Mouse (Mus musculus) gonadal fat pad, adult 2 months (tissue): ENCODE data around the gene Gps1. TPM values are rescaled to one million over a fixed set of nuclear protein-coding genes. Genes with fewer than 3 reads are reported as not detected.
"Not testable (repeated sequence)": the region's sequence is repeated elsewhere in the genome, so short reads cannot be mapped to it uniquely, and the experiment has no call there.

Experiments used
- DNase-seq: peaks from one replicate; pipeline ENCODE4 v3.0.0-alpha.2; 2012; ENCODE audit warnings: low read depth
- polyA plus RNA-seq: library from polyadenylated mRNA; depleted of rRNA; stranded (reverse); fragments of >200 nt; gene quantifications from 2 replicates; pipeline ENCODE4 v1.2.3, GENCODE M21; 2012

The Gps1 gene
- polyA plus RNA-seq, 1 experiment: 231 TPM

GRCm38 (mm10) chr11:120785145-120785544 is 1.1 kb downstream of the Gps1 start:
- DNase-seq: no peak

DNA sequence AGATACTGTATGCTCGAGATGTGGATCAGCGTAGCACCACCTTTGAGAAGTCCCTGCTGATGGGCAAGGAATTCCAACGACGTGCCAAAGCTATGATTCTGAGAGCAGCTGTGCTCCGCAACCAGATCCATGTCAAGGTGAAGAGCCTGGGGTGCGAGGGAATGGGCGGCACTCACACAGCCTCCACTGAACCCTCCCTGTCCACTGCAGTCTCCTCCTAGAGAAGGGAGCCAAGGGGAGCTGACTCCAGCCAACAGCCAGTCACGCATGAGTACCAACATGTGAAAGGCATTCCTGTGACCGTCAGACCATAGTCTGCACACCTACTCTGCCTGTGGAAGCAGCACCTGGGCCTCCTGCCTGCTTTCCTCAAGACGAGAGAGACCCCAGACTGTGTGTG is 4.4 kb downstream of the Gps1 start:
- not testable (repeated sequence) for DNase-seq

DNA sequence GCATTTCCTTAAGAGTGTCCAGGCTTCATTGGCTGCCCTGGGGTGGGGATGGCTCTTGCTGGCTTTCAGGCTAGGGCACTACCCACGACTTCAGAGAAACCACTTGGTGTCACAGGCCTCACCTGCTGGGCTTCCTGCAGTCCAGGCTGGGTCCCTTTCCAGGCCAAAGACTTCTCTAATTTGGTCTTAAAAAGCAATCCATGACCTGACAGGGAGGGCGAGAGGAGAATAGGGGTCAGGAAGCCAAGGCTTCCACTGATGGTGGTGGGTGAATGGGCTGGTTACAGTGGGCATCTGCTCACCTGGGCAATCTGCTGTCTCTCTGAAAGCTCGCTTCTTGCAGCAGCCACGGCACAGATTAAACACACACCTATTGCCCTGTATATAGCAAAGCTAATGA is 5.3 kb downstream of the Gps1 start:
- DNase-seq: no peak

- DNase-seq: no peak
Measured at GRCm38 (mm10) chr11:120789810-120790209, 5.7 kb downstream of the Gps1 start.

DNA sequence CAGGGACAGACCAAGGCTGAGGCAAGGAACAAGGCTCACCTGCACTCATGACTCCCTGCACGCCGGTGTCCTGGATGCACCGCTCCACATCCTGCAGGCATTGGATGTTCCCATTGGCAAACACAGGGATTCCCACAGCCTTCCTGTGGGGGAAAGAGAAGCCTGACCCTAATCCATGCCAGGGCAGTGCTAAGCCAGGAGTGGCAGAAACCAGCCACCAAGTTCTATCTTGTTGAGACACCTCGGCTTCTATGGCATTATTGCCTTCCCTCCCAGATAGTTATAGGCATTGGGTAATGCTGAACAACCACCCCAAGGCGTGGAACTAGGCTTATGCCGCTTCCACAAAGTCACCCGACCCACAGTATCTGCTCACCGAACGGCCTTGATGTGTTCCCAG is 8.6 kb downstream of the Gps1 start:
- DNase-seq: peak; percentile 63

- peak; percentile 59 for DNase-seq
Measured at GRCm38 (mm10) chr11:120795756-120796613, 11.9 kb downstream of the Gps1 start, which contains the start of gene Dus1l. Gene Dus1l, minus strand, starts transcription at chr11:120796403.

DNA sequence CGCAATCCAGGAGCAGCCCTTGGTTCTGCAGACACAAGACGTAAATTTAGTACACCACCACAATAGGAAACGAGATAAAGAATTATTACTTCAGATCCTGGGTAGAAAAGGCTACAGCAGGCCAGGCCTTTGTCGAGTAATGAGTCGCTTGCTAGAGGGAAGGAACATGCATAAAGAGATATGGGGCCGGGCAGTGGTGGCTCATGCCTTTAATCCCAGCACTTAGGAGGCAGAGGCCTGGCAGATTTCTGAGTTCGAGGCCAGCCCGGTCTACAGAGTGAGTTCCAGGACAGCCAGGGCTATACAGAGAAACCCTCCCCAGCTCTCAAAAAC is 12.5 kb downstream of the Gps1 start:
- no peak for DNase-seq

DNA sequence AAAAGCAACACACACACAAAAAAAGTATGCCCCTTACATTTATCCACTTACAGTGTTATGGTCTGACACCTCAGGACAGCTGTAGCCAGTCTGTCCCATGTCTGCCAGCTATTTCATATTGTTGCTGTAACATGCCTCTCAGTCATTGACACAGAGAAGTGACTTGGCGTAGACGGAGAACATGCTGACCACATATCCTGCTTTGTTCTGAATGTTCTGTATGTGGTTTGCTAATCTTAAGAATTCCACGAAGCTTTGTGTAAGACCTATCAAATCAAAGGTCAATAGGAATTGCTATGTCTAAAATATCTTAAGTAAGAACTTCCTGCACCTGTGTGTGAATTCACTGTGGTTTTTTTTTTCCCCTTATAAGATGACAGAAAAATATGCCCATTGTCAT is 14.2 kb downstream of the Gps1 start:
- DNase-seq: no peak

DNA sequence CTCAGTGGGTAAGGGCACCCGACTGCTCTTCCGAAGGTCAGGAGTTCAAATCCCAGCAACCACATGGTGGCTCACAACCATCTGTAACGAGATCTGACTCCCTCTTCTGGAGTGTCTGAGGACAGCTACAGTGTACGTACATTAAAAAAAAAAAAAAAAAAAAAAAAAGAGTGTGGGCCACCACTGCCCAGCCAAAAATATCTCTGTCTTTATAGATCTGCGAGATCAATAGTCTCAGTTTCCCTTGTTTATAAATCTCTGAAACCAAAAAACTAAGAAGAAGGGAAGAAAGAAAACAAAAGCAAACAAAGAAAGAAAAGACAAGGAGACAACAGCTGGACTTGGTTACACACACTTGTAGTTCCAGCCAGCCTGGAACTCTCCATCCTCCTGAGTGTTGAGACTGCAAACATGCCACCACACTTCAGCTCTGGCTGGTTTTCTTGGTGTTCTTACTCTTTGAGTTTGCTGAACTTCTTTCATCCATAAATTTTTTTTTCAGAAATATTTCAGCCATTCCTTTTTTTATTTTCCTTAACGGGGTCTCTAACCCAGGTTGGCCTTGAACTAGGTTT is 15.3 kb downstream of the Gps1 start:
- DNase-seq: no peak

DNA sequence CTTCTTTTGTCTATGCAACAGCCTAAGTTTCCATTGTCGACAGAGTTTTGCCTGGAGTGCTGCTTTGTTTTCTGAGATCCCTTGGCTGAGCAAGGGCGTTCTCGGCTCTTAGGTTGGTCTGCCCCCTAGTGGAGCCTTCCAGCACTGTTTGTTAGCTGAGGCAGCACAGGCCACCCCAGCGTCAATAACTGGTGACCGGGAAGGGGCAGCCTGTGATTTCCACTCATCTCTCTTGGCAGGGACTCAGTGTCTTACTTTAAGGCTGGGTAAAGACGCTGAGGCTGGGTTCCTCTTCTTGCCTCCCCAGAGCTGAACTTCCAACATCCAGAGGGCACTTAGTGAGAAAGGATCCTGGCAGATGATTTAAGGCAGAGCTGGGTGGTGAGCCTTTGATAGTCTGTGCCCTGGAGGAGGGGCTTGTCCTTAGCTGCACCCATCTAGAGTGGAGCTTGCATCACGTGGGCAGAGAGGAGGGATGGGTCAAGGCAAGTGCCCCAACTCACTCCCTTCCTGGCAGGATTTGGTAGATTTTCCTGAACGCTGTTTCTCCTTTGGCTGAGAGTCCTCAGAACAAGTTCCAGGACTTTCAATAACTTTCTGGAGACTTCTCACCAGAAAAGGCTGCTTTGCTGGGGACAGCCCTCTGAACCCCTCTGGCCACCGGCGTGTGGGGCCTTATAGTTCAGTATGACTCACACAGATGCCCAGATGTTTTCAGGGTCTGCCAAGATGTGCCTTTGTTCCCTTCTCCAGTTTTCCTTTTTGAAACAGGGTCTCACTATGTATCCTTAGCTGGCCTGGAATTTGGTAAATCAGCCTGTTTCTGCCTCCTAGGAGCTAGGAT is 16.2 kb downstream of the Gps1 start:
- DNase-seq: peak; percentile 85

DNA sequence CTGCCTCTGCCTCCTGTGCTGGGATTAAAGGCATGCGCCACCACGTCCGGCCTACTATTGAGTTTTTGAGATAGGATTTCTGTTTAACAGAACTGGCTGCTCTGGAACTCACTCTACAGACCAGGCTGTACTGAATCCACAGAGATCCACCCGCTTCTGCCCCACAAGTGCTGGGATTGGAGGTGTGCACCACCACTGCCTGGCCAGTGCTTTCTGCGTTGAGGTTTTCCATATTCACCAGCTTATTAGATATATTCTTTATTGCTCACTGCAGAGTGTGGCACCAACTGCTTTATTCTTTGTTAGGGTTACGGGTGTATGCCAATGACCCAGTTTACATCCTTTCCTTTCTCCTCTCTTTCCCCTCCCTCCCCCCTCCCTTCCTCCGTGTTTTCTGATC is 20.2 kb downstream of the Gps1 start:
- DNase-seq: no peak

- no peak for DNase-seq
Measured at GRCm38 (mm10) chr11:120804769-120805168, 20.7 kb downstream of the Gps1 start.

DNA sequence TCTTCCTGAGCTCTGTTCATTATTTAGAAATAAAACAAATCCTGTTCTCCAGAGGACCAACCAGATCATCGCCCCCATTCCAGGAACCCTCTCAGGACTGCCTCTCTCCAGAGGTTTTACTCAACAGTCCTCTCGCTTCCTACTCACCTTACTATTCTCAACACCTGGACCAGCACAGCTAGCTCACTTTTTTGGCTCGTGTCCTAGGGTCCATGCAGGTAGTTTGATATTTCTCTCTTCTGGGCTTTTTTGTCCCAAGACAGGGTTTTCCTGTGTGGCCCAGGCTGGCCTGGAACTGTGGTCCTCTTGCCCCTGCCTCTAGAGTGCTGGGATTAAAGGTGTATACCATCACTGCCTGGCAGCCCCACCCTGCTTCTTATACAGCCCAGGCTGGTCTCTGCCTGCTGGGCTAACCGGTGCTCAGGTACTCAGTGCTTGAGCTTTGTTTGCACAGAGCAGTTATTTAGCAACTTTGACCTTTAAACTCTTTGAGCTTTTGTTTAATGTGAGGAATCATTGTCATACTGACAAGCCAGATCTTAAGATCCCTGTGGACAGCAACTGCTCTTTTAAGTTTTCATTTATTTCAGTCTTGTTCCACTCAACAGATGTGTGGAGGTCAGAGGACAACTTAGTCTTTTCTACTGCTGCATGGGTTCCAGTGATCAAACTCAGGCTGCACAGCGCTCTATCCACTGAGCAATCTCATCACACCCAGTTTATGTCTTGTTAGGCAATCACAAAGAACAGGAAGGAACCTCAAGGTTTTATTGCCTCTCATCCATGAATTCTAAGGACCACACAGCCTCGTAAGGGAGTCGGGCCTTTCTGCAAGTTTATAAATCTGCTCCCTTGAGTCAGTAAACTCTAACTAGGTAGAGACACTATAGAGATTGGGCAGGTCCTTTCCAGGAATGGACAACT is 21.6 kb downstream of the Gps1 start:
- DNase-seq: no peak

DNA sequence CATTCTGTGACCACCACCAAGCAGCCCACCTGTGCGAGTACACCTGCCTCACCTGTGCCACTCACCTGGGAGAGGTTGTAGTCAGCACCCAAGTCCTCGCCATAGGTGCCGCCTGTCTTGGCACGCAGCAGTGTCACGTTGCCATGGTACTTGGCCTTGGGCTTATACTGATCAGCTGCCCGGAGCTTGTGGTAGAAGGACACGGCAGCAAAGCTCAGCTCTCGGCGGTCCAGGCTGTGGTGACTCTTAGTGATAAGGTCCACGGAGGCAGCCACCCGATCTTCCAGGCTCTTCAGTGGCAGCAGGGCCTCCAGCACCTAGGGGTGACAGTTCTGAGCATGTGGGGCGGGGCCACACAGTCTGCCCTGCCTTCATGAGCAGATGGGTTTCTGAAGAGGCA is 23.9 kb downstream of the Gps1 start:
- DNase-seq: no peak

- DNase-seq: no peak
Measured at GRCm38 (mm10) chr11:120812068-120812467, 28.0 kb downstream of the Gps1 start.

DNA sequence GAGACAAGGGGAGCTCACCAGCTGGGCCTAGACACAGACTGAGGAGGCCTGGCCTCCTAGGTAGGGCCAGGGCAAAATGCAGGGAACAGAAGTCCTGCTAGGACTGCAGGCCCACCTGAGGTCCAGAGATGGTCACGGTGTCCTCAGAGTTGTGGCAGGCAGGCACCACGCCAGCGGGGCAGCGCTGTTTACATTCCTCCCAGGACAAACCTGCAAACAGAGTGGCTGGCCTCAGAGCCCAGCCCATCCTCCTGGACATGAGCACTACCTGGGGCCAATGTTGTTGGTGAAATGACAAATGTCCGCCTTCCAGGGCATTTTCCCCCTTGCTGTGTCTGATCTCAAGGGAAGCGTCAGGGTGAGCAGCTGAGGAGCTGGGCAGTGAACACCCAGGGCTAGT is 33.3 kb downstream of the Gps1 start:
- DNase-seq: no peak

DNA sequence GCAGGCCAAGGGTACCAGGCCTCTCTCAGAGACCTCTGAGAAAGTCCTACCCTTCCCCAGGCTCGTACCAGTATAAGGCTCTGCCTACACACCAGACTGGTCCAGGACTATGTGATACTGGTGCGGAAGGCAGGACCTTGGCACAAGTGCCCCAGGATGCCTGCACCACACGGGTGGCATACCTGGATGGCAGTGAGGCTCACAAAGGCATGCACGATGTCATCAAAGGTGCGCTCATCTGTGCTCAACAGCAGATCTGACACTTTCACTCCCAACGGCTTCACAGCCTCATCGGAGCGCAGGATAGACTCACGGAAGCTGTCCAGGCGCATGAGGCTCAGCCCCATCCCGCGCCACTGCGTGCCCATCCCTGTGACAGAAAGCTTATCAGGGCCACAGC is 34.2 kb downstream of the Gps1 start:
- DNase-seq: no peak

GRCm38 (mm10) chr11:120819556-120819955 is 35.5 kb downstream of the Gps1 start:
- DNase-seq: no peak

- DNase-seq: no peak
Measured at GRCm38 (mm10) chr11:120820546-120820945, 36.5 kb downstream of the Gps1 start.

GRCm38 (mm10) chr11:120821076-120821922 is 37.2 kb downstream of the Gps1 start:
- DNase-seq: no peak

GRCm38 (mm10) chr11:120822321-120822720 is 38.2 kb downstream of the Gps1 start:
- DNase-seq: no peak
